Mouse (Mus musculus): ENCODE results near the gene Rpl23. TPM values are rescaled to one million over a fixed set of nuclear protein-coding genes. Genes with fewer than 3 reads are reported as not detected.

Rpl23 gene
- polyA plus RNA-seq, 1 experiment: 1,391 TPM

GRCm38 (mm10) chr11:97818571-97818970 lies 36.3 kb upstream of the Rpl23 start:
- Histone ChIP-seq H3K4me3 (ENCODE audit: insufficient read depth, poor library complexity, severe bottlenecking) (no peak overlapping the region), H3K79me3 (ENCODE audit: low read depth) (peaks cover 91% of the 10 kb centered on the region), H3K36me3 (ENCODE audit: control insufficient read depth, insufficient read depth) (peaks cover 98% of the 10 kb centered on the region), H3K27me3 (ENCODE audit: control insufficient read depth, insufficient read depth, insufficient read length) (no peaks in the 10 kb centered on the region), H3ac (ENCODE audit: control insufficient read depth, insufficient read length, low read depth) (no peak overlapping the region), H3K79me2 (ENCODE audit: control insufficient read depth, insufficient read depth) (peaks cover 100% of the 10 kb centered on the region)
- no peak for TF ChIP-seq CEBPB (IDR thresholded peaks at IDR 0.05; ENCODE audit: low read depth)
- TF ChIP-seq MYOG (IDR thresholded peaks at IDR 0.05; ENCODE audit: control insufficient read depth, extremely low read depth, insufficient read length): no peak
- no peak for TF ChIP-seq CTCF (IDR thresholded peaks at IDR 0.05; ENCODE audit: control insufficient read depth, insufficient read depth, insufficient read length)
- no peak for TF ChIP-seq MAX (IDR thresholded peaks at IDR 0.05)
- TF ChIP-seq MYOD1 (IDR thresholded peaks at IDR 0.05; ENCODE audit: control insufficient read depth, insufficient read length, low read depth): no peak
- no peak for TF ChIP-seq FOSL1 (IDR thresholded peaks at IDR 0.05; ENCODE audit: insufficient read depth, low read length, poor library complexity, severe bottlenecking)
- no peak for TF ChIP-seq USF1 (IDR thresholded peaks at IDR 0.05; ENCODE audit: low read depth)

GRCm38 (mm10) chr11:97818003-97818402 lies 35.8 kb upstream of the Rpl23 start:
- TF ChIP-seq MYOD1 (IDR thresholded peaks at IDR 0.05; ENCODE audit: control insufficient read depth, insufficient read length, low read depth): no peak
- TF ChIP-seq MYOG (IDR thresholded peaks at IDR 0.05; ENCODE audit: control insufficient read depth, extremely low read depth, insufficient read length): no peak
- no peak for TF ChIP-seq CTCF (IDR thresholded peaks at IDR 0.05; ENCODE audit: control insufficient read depth, insufficient read depth, insufficient read length)
- TF ChIP-seq FOSL1 (IDR thresholded peaks at IDR 0.05; ENCODE audit: insufficient read depth, low read length, poor library complexity, severe bottlenecking): no peak
- TF ChIP-seq USF1 (IDR thresholded peaks at IDR 0.05; ENCODE audit: low read depth): no peak
- TF ChIP-seq CEBPB (IDR thresholded peaks at IDR 0.05; ENCODE audit: low read depth): no peak
- TF ChIP-seq MAX (IDR thresholded peaks at IDR 0.05): no peak
- H3K36me3 ChIP-seq (ENCODE audit: control insufficient read depth, insufficient read depth): peaks cover 99% of the 10 kb centered on the region
- H3K4me3 ChIP-seq (ENCODE audit: insufficient read depth, poor library complexity, severe bottlenecking): no peak overlapping the region

GRCm38 (mm10) chr11:97817379-97817778 lies 35.1 kb upstream of the Rpl23 start:
- TF ChIP-seq MYOG (IDR thresholded peaks at IDR 0.05; ENCODE audit: control insufficient read depth, extremely low read depth, insufficient read length) (no peak), CEBPB (IDR thresholded peaks at IDR 0.05; ENCODE audit: low read depth) (no peak), FOSL1 (IDR thresholded peaks at IDR 0.05; ENCODE audit: insufficient read depth, low read length, poor library complexity, severe bottlenecking) (no peak), USF1 (IDR thresholded peaks at IDR 0.05; ENCODE audit: low read depth) (no peak), MYOD1 (IDR thresholded peaks at IDR 0.05; ENCODE audit: control insufficient read depth, insufficient read length, low read depth) (no peak), MAX (IDR thresholded peaks at IDR 0.05) (no peak), CTCF (IDR thresholded peaks at IDR 0.05; ENCODE audit: control insufficient read depth, insufficient read depth, insufficient read length) (no peak)
- H3K36me3 ChIP-seq (ENCODE audit: control insufficient read depth, insufficient read depth): peaks cover 99% of the 10 kb centered on the region
- H3ac ChIP-seq (ENCODE audit: control insufficient read depth, insufficient read length, low read depth): no peak overlapping the region
- H3K27me3 ChIP-seq (ENCODE audit: control insufficient read depth, insufficient read depth, insufficient read length): no peaks in the 10 kb centered on the region
- peaks cover 92% of the 10 kb centered on the region for H3K79me3 ChIP-seq (ENCODE audit: low read depth)
- H3K4me3 ChIP-seq (ENCODE audit: insufficient read depth, poor library complexity, severe bottlenecking): no peak overlapping the region
- peaks cover 100% of the 10 kb centered on the region for H3K79me2 ChIP-seq (ENCODE audit: control insufficient read depth, insufficient read depth)

More at GRCm38 (mm10) chr11:97818003-97818402, 35.8 kb upstream of the Rpl23 start:
- H3ac ChIP-seq (ENCODE audit: control insufficient read depth, insufficient read length, low read depth): no peak overlapping the region
- H3K27me3 ChIP-seq (ENCODE audit: control insufficient read depth, insufficient read depth, insufficient read length): no peaks in the 10 kb centered on the region
- peaks cover 100% of the 10 kb centered on the region for H3K79me2 ChIP-seq (ENCODE audit: control insufficient read depth, insufficient read depth)
- peaks cover 92% of the 10 kb centered on the region for H3K79me3 ChIP-seq (ENCODE audit: low read depth)

GRCm38 (mm10) chr11:97816916-97817315 lies 34.7 kb upstream of the Rpl23 start:
- TF ChIP-seq MYOG (IDR thresholded peaks at IDR 0.05; ENCODE audit: control insufficient read depth, extremely low read depth, insufficient read length) (no peak), CEBPB (IDR thresholded peaks at IDR 0.05; ENCODE audit: low read depth) (no peak), CTCF (IDR thresholded peaks at IDR 0.05; ENCODE audit: control insufficient read depth, insufficient read depth, insufficient read length) (no peak), USF1 (IDR thresholded peaks at IDR 0.05; ENCODE audit: low read depth) (no peak), MYOD1 (IDR thresholded peaks at IDR 0.05; ENCODE audit: control insufficient read depth, insufficient read length, low read depth) (no peak), MAX (IDR thresholded peaks at IDR 0.05) (no peak), FOSL1 (IDR thresholded peaks at IDR 0.05; ENCODE audit: insufficient read depth, low read length, poor library complexity, severe bottlenecking) (no peak)
- Histone ChIP-seq H3K4me3 (ENCODE audit: insufficient read depth, poor library complexity, severe bottlenecking) (no peak overlapping the region), H3K36me3 (ENCODE audit: control insufficient read depth, insufficient read depth) (peaks cover 99% of the 10 kb centered on the region)

GRCm38 (mm10) chr11:97816176-97816575 lies 33.9 kb upstream of the Rpl23 start:
- H3K79me3 ChIP-seq (ENCODE audit: low read depth): peaks cover 90% of the 10 kb centered on the region
- no peak overlapping the region for H3ac ChIP-seq (ENCODE audit: control insufficient read depth, insufficient read length, low read depth)
- H3K27me3 ChIP-seq (ENCODE audit: control insufficient read depth, insufficient read depth, insufficient read length): no peaks in the 10 kb centered on the region
- peaks cover 100% of the 10 kb centered on the region for H3K79me2 ChIP-seq (ENCODE audit: control insufficient read depth, insufficient read depth)
- H3K4me3 ChIP-seq (ENCODE audit: insufficient read depth, poor library complexity, severe bottlenecking): no peak overlapping the region
- H3K36me3 ChIP-seq (ENCODE audit: control insufficient read depth, insufficient read depth): peaks cover 99% of the 10 kb centered on the region
- no peak for TF ChIP-seq CEBPB (IDR thresholded peaks at IDR 0.05; ENCODE audit: low read depth)
- TF ChIP-seq MAX (IDR thresholded peaks at IDR 0.05): no peak

More at GRCm38 (mm10) chr11:97816916-97817315, 34.7 kb upstream of the Rpl23 start:
- H3ac ChIP-seq (ENCODE audit: control insufficient read depth, insufficient read length, low read depth): no peak overlapping the region
- no peaks in the 10 kb centered on the region for H3K27me3 ChIP-seq (ENCODE audit: control insufficient read depth, insufficient read depth, insufficient read length)
- peaks cover 100% of the 10 kb centered on the region for H3K79me2 ChIP-seq (ENCODE audit: control insufficient read depth, insufficient read depth)
- H3K79me3 ChIP-seq (ENCODE audit: low read depth): peaks cover 90% of the 10 kb centered on the region

- Histone ChIP-seq H3K27me3 (ENCODE audit: control insufficient read depth, insufficient read depth, insufficient read length) (no peaks in the 10 kb centered on the region), H3K79me3 (ENCODE audit: low read depth) (peaks cover 93% of the 10 kb centered on the region), H3K79me2 (ENCODE audit: control insufficient read depth, insufficient read depth) (peaks cover 100% of the 10 kb centered on the region), H3K4me3 (ENCODE audit: insufficient read depth, poor library complexity, severe bottlenecking) (no peak overlapping the region), H3ac (ENCODE audit: control insufficient read depth, insufficient read length, low read depth) (no peak overlapping the region), H3K36me3 (ENCODE audit: control insufficient read depth, insufficient read depth) (peaks cover 99% of the 10 kb centered on the region)
- TF ChIP-seq MAX (IDR thresholded peaks at IDR 0.05) (no peak), CTCF (IDR thresholded peaks at IDR 0.05; ENCODE audit: control insufficient read depth, insufficient read depth, insufficient read length) (no peak), CEBPB (IDR thresholded peaks at IDR 0.05; ENCODE audit: low read depth) (no peak), MYOG (IDR thresholded peaks at IDR 0.05; ENCODE audit: control insufficient read depth, extremely low read depth, insufficient read length) (no peak), FOSL1 (IDR thresholded peaks at IDR 0.05; ENCODE audit: insufficient read depth, low read length, poor library complexity, severe bottlenecking) (no peak), USF1 (IDR thresholded peaks at IDR 0.05; ENCODE audit: low read depth) (no peak), MYOD1 (IDR thresholded peaks at IDR 0.05; ENCODE audit: control insufficient read depth, insufficient read length, low read depth) (no peak)
Observed at GRCm38 (mm10) chr11:97815736-97816135, 33.5 kb upstream of the Rpl23 start.

Measured in C2C12 (cell line).